Mouse (Mus musculus) MEL (cell line): ENCODE results near the gene Tprn.

ENCODE experiments used
- CTCF ChIP-seq, 3 experiments: IDR thresholded peaks in 2 of 3; conservative IDR thresholded peaks in 1 of 3; 2 replicates each; pipeline ENCODE4 v1.5.1; 2011 to 2012; ENCODE audit warnings: low read length in 3 of 3, low read depth in 2 of 3, mild to moderate bottlenecking in 2 of 3, improper control_type of control experiment in 1 of 3, inconsistent platforms in 1 of 3, mixed read lengths in 1 of 3, moderate library complexity in 1 of 3; ENCODE audit not compliant: control insufficient read depth in 1 of 3, insufficient read depth in 1 of 3, poor library complexity in 1 of 3, severe bottlenecking in 1 of 3
- ELF1 ChIP-seq: IDR thresholded peaks from 2 replicates; pipeline ENCODE4 v1.6.1; 2014; ENCODE audit warnings: low read depth, mild to moderate bottlenecking, inconsistent platforms, low read length, improper control_type of control experiment, moderate library complexity
- EP300 ChIP-seq, 2 experiments: IDR thresholded peaks; 2 replicates each; pipeline ENCODE4 v1.6.1; 2011; ENCODE audit warnings: improper control_type of control experiment in 2 of 2, low read length in 2 of 2, low read depth in 1 of 2, mild to moderate bottlenecking in 1 of 2
- ETS1 ChIP-seq: IDR thresholded peaks from 2 replicates; pipeline ENCODE4 v1.6.1; 2012; ENCODE audit warnings: low read depth, mild to moderate bottlenecking, inconsistent platforms, low read length, improper control_type of control experiment, moderate library complexity
- GATA1 ChIP-seq: IDR thresholded peaks from 2 replicates; pipeline ENCODE4 v1.6.1; 2011; ENCODE audit warnings: low read depth, low read length, improper control_type of control experiment
- MAFK ChIP-seq: IDR thresholded peaks from 2 replicates; pipeline ENCODE4 v1.6.1; 2011; ENCODE audit warnings: low read depth, mild to moderate bottlenecking, low read length, improper control_type of control experiment, borderline replicate concordance
- MAX ChIP-seq: IDR thresholded peaks from 2 replicates; pipeline ENCODE4 v1.6.1; 2011; ENCODE audit warnings: low read length, improper control_type of control experiment
- MEF2A ChIP-seq: IDR thresholded peaks from 2 replicates; pipeline ENCODE4 v1.6.1; 2014; ENCODE audit warnings: low read depth, mild to moderate bottlenecking, inconsistent platforms, low read length, improper control_type of control experiment; ENCODE audit not compliant: poor library complexity, insufficient replicate concordance, severe bottlenecking; ENCODE audit errors: extremely low read depth
- POLR2A ChIP-seq, 2 experiments: IDR thresholded peaks; 2 replicates each; pipeline ENCODE4 v1.6.1; 2011 to 2012; ENCODE audit warnings: low read length in 2 of 2, mild to moderate bottlenecking in 2 of 2, control low read depth in 1 of 2, improper control_type of control experiment in 1 of 2, low read depth in 1 of 2, moderate library complexity in 1 of 2; ENCODE audit not compliant: control insufficient read depth in 1 of 2, insufficient read depth in 1 of 2, poor library complexity in 1 of 2
- RCOR1 ChIP-seq: IDR thresholded peaks from 2 replicates; pipeline ENCODE4 v1.6.1; 2012; ENCODE audit warnings: low read depth, mild to moderate bottlenecking, inconsistent platforms, low read length, improper control_type of control experiment
- SIN3A ChIP-seq: IDR thresholded peaks from 2 replicates; pipeline ENCODE4 v1.6.1; 2012; ENCODE audit warnings: low read length, improper control_type of control experiment, inconsistent platforms
- SMC3 ChIP-seq: IDR thresholded peaks from 2 replicates; pipeline ENCODE4 v1.6.1; 2011; ENCODE audit warnings: low read depth, low read length, improper control_type of control experiment
- USF1 ChIP-seq: IDR thresholded peaks from 2 replicates; pipeline ENCODE4 v1.6.1; 2014; ENCODE audit warnings: low read depth, mild to moderate bottlenecking, inconsistent platforms, low read length, improper control_type of control experiment, moderate library complexity
- ZNF384 ChIP-seq: IDR thresholded peaks from 2 replicates; pipeline ENCODE4 v1.6.1; 2012; ENCODE audit warnings: low read depth, mild to moderate bottlenecking, inconsistent platforms, low read length, improper control_type of control experiment

DNA sequence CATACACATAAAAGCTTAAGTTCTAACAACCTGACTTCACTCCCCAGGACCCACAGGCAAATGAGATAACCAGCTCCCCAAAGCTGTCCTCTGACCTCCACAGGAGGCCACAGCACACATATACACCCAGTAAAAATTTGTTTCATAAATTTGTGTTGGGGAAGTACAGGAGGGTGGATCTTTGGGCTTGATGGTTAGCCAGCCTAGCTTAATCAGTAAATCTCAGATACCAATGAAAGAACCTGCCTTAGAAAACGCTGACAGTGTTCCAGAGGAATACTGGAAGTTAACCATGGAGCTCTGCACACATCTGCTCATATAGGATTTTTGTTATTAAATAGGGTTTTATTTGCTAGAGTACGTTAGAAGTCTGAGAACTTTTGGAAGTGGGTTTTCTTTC, 44.8 kb upstream of the Tprn start:
- no peak for TF ChIP-seq POLR2A (IDR thresholded peaks at IDR 0.05; ENCODE audit: control insufficient read depth in 1 of 2, insufficient read depth in 1 of 2, low read depth in 1 of 2, low read length in 2 of 2, poor library complexity in 1 of 2)
- TF ChIP-seq MAFK, result no peak
- TF ChIP-seq GATA1, result no peak
- no peak for TF ChIP-seq RCOR1
- TF ChIP-seq CTCF (IDR thresholded peaks at IDR 0.05 in 2 of 3, conservative IDR thresholded peaks at IDR 0.05 in 1 of 3; ENCODE audit: control insufficient read depth in 1 of 3, insufficient read depth in 1 of 3, low read depth in 2 of 3, low read length in 3 of 3, poor library complexity in 1 of 3, severe bottlenecking in 1 of 3), result no peak
- no peak for TF ChIP-seq ETS1
- TF ChIP-seq EP300 (IDR thresholded peaks at IDR 0.05; ENCODE audit: low read depth in 1 of 2, low read length in 2 of 2), result no peak
- TF ChIP-seq MAX, result no peak
- no peak for TF ChIP-seq MEF2A
- no peak for TF ChIP-seq ZNF384
- TF ChIP-seq SMC3, result no peak
- TF ChIP-seq USF1, result no peak
- no peak for TF ChIP-seq ELF1
- TF ChIP-seq SIN3A, result no peak
